Mouse (Mus musculus): ENCODE measurements around the gene Pilrb1.

The Pilrb1 gene

DNA sequence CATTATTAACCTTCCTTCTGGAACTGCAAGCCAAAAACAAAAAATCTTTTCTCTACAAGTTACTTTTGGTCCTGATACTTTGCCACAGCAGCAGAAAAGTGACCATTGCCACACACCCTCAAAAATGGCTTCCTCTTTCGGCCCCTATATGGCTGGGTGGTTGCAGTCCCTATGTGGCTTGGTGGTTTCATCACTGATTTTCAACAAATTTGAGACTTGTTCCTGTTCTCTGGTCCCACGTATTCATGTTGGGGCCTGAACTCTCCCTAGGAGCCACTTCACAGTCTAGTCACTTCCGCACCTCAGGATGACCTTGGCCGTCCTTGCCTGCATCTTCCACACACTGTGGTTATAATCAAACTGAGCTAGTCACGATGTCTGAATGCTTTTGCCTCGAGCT lies 29.2 kb downstream of the Pilrb1 start:
- DNase-seq (ENCODE audit: low spot score), result no peak

DNA sequence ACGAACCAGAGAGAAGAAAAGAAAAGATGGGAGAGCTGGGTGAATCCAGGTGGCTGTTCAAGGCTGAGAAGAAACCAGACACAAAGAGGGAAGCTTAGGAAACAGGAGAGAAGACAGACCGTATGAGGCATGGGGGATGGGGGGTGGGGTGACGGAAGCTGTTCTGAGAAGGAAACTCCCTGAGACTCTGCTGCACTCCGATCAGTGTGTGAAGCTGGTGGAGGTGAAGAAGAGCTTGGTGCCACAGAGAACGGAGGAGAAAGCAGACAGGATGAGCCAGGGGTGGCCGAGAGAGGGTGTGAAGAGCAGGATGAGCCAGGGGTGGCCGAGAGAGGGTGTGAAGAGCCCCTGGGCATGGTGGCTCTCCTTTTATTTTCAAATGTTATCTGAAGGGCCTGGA lies 31.5 kb downstream of the Pilrb1 start:
- no peak for DNase-seq (ENCODE audit: low spot score)

DNA sequence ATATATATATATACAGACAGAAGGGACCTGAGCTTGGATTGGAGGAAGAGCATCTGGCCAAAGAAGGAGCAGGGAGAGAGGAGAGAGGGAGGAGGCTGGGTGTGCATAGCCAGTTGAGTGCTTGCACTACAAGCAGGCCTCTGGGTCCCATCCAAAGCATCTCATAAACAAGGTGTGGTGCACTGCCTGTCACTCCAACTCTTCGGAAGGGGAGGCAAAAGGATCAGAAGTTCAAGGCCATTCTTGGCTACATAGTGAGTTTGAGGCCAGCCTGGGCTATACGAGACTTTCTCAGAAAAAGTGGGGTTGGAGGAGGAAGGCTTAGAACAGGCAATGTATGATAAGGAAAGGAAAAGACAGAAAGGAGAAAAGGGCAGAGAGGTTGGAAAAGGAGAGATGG lies 31.9 kb downstream of the Pilrb1 start:
- DNase-seq (ENCODE audit: low spot score), result no peak

DNA sequence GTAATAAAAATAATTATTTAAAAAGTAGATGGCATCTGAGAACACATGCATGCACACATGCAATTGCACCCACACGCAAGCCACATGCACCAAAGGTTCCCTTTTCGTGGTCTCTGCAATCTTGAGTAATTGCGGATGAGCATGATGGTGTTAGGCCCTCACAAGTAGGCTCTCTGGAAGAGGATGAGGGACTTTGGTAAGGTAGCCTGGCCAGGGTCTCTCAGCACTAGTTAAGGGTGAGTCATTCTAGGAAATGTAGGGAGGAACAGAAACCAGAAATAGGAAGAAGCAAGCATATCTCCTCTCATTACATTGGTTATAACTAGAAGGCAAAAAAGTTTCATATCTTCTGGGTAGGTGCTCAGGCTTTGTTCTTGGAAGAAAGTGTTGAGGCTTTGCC lies 32.9 kb downstream of the Pilrb1 start:
- no peak for DNase-seq (ENCODE audit: low spot score)

DNA sequence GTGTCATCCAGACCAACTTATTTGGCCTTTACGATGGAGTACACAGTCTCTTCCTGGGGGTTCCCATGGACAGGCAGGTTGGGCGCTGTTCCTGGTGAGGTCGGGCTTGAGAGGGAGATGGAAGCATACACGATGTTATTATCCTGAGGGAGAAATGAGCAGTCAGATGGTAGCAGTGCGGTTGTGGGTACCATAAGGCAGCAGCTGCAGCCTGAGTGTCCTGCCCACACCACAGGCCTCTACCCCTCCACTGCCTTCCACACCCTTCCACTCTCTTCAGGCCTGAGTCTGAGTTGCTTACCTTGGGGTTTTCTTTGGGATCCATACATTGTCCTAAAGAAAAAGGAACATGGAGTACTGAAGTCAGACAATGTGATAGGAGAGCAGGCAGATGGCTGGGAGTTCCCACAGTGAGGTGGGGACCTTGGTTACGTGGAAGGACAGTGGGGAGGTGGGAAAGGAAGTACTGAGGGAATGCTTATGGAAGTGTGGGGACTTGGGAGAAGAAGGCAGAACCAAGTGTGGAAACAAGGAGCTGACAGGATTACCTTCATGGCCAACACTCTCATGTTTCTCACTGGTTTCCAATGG lies 34.4 kb downstream of the Pilrb1 start:
- DNase-seq (ENCODE audit: low spot score), result no peak

DNA sequence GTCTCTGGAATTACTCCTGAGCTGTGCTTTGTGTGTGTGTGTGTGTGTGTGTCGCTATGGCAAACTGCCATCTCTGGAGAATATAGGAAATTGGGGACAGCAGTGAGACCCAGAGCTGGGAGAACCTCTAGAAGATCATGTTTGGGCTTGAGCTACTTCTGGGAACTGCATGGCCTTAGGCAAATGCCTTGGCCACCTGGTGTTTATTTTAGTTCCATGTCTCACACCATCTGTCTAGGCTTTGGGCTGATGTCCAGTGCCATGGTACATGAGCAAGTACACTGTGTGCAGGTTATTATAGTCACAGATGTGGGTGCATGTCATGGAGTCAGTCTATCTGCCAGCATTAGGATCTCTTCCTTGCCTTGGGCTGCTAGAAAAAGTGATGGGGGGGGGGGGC lies 35.3 kb downstream of the Pilrb1 start:
- DNase-seq (ENCODE audit: low spot score), result no peak

DNA sequence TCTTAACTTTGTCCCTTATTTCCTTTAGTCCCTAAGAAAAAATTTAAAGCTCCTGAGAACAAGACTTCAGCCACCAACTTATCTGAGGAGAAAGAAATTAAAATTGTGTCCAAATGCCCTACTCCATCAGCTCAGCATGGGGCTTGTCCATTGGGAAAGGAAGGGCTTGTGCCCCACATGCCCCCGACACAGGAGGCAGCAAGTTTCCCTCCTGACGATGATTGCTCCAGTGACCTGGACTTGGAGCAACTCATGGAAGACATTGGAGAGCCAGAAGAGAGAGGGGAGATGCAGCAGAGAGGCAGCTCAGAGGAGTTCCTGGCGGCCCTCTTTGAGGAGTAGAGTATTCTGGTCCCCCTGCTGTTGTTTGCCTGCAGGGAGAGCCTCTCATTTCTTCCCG lies 35.8 kb downstream of the Pilrb1 start:
- DNase-seq (ENCODE audit: low spot score), result no peak

DNA sequence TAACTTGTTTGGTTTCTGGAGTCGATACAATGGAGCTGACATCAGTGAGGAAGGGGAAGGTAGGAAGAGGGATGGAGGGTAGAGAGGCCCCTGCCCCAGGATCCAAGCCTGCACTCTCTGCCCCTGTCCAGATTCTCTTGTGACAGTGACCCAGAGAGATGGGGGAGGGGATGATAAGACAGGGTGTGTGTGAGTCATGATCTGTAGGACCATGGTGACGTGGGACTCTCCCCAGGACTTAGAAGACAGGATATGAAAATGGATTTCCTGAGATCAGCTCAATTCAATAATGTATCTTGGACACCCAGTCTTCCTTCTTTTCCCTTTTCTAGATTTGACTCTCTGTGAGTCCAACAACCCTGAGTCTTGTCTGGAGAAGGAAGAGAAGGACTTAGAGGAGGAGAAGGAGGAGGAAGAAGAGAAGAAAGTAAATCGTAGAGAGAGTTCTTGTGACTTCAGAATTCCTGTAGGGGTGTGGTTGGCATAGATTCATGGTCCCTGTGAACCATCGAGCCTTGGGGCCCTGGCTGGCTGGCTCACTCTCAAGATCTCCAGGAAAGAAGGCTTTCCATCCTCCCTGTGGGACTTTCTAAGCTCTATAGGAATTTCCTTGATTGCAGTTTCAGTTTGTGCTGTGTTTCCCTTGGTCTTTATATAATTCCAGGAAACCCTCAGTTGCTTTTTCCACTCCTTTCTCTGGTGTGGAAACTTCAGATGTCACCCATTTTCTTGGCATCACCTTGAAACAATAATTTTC lies 40.3 kb downstream of the Pilrb1 start:
- DNase-seq (ENCODE audit: low spot score), result no peak

DNA sequence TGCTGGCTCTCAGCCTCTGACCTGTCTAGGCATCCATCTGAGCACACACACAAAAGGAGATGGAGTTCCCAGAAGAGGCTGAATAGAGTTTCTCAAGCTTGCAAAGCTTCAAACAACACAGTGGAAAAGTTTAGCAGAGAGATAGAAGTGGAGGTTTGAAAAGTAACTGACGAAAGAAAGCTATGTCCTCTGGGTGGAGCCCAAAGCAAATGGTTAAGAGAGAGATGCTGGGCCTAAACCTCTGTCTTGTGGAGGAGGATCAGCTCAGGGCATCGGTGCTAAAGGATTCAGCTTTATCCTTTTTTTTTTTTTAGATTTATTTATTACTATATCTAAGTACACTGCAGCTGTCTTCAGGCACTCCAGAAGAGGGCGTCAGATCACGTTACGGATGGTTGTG lies 49.6 kb downstream of the Pilrb1 start:
- no peak for DNase-seq (ENCODE audit: low spot score)

DNA sequence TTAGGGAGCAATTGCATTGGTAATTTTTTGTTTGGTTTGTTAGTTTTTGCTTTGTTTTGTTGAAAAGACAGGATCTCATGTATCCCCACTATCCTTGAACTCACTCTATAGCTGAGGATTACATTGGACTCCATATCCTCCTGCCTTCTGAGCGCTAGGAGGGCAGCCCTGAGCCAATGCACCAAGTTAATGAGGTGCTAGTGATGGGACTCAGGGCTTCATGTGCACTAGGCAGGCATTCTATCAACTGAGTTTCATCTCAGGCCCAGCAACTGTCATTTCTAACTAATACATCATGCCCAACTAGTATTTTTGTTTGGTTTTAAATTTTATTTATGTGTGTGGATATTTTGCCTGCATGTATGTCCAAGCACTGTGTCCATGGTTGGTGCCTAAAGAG lies 51.7 kb downstream of the Pilrb1 start:
- DNase-seq (ENCODE audit: low spot score), result no peak

Data from ovary, adult 18-20 months (tissue).